Mouse (Mus musculus) thymus, adult 18-20 months (tissue): ENCODE measurements around the gene Dpp6.

Source experiments
- DNase-seq, 2 experiments: peaks; one replicate each; pipeline ENCODE4 v3.0.0; 2022; ENCODE audit warnings: mixed read lengths in 2 of 2

Gene Dpp6

GRCm38 (mm10) chr5:27685923-27686322 is 868.9 kb downstream of the Dpp6 start:
- no peak for DNase-seq

GRCm38 (mm10) chr5:27687311-27687710 is 870.3 kb downstream of the Dpp6 start:
- DNase-seq, result no peak

DNA sequence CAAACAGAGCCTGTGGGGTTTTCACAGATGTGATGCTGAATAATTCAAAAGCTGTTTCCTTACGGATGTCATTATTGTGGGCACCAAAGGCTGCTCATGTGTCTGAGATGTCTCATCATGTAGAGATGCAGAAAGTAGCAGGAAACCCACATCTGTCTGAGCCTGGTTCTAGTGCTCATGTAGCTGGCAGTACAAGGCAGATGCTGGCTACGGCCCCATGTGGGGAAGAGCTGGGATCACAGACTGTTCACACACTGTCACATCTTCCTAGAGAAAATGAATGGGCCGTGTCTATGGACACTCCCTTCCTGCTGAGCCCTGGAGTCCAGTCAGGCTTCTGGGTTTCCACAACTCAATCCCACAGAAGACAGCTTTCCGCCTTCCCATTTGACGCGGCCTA is 885.5 kb downstream of the Dpp6 start:
- DNase-seq, result no peak

DNA sequence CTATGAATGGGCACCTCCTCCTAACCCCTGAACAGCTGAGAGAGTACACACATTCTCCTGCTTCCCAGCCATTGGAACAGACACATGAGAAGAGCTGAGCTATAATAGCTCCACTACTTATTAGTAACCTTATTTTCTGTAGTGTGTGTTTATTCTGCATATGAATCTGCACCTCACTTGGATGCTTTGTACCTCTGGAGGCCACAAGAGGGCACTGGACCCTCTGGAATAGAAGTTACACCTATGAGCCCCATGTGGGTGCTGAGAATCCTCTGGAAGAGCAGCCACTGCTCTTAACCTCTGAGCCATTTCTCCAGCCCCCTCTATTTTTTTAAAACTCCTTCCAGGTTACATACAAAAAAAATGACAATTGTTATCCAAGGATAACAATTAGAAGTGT is 888.0 kb downstream of the Dpp6 start:
- DNase-seq, result no peak

- no peak for DNase-seq
These were observed 889.5 kb downstream of the Dpp6 start for GRCm38 (mm10) chr5:27706551-27706950.

- no peak for DNase-seq
These were observed 890.3 kb downstream of the Dpp6 start for GRCm38 (mm10) chr5:27707283-27707682.

- DNase-seq, result no peak
These were observed 891.2 kb downstream of the Dpp6 start for GRCm38 (mm10) chr5:27708209-27708608.

- DNase-seq, result no peak
These were observed 894.6 kb downstream of the Dpp6 start for GRCm38 (mm10) chr5:27711461-27712192.

- no peak for DNase-seq
These were observed 897.4 kb downstream of the Dpp6 start for GRCm38 (mm10) chr5:27714356-27714755.

DNA sequence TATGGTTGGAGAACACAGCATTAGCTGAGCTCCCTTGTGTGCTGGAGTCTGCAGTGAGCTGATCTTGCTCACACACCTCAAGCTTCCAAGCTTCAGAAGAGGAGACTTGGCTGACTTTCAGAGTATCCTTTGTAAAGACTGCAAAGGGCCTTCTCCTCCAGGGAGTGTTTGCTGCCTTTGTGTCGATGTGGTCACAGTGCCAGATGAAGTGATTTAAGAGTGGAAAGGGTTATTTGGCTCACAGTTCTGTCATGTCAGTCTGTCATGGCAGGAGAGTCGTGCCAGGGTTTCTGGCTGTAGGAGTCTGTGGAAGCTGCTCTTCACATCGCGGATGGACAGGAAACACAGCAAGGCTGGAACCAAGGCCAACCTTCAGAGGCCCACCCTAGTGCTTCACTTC is 899.0 kb downstream of the Dpp6 start:
- DNase-seq, result no peak

DNA sequence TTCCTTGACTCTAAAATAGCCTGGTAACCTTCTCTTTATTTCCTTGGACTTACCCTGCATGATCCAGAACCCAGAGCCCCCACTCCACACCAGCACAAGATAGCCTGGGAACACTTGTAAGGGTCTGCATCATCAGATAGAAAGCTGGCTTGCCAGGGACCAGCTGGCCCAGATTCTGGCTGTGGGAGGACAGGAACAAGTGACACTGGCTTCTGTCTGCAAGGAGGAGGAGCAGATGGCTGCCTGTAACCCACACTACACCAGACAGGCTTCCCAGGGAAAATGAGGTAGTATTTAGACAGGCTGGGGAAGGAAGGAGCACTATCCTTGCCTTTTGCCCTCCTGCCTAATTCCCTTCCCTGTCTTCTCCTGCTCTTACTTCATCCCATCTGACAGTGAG is 900.3 kb downstream of the Dpp6 start:
- no peak for DNase-seq

DNA sequence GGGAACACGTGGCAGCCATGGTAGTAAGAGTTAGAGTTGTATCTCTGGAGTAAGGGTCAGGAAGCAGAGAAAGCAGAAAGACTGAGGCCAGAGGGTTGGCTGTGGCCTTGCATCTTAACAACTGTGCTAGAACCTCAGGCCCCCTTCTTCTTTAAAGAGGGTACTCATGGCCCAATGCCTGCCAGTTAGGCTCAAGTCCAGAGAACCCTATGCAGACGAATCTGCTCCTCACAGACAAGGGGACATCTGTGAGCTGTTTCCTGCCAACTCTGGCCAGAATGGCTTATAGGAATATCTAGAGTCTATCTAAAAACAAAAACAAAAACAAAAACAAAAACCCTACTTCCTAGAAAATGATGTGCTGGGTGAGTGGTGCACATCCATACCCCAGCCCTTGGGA is 902.3 kb downstream of the Dpp6 start:
- DNase-seq, result no peak

- no peak for DNase-seq
These were observed 907.5 kb downstream of the Dpp6 start for GRCm38 (mm10) chr5:27724460-27724859.

DNA sequence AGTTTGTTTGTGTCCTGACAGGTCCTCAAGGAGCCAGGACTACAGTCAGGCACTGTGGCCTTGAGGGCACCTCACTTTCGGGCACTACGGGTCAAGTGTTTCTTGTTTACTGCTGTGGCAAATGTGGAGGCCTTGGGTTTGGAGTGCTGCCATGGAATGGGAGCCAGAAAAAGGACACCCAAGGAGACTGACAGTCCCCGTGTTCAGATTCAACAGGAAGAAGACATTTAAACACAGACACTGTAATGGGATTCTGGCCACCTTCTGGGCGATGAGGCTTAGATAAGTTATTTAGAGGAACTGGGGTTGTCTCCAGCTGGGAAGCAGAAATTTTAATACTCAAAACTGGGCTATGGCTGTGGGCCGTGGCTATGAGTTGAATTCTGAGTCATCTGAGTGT is 913.7 kb downstream of the Dpp6 start:
- DNase-seq, result no peak

DNA sequence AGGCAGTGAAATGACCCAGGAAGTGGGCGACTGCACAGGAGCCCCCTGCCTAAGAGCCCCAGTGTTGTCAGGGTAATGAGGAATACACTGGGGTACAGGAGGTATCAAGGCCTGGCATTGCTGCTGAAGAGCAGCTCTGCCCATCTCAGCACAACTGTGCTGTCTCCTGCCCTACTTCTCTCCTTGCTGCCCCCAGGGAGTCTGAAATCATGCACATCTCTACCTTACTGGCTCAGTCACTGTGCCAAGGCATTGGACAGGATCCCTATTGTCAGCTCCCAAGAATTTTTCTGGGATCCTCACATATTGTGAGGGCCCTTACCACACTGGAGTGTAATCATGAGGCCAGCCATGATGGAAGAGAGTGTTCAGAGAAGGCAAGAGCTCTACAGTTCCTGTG is 914.4 kb downstream of the Dpp6 start:
- no peak for DNase-seq

DNA sequence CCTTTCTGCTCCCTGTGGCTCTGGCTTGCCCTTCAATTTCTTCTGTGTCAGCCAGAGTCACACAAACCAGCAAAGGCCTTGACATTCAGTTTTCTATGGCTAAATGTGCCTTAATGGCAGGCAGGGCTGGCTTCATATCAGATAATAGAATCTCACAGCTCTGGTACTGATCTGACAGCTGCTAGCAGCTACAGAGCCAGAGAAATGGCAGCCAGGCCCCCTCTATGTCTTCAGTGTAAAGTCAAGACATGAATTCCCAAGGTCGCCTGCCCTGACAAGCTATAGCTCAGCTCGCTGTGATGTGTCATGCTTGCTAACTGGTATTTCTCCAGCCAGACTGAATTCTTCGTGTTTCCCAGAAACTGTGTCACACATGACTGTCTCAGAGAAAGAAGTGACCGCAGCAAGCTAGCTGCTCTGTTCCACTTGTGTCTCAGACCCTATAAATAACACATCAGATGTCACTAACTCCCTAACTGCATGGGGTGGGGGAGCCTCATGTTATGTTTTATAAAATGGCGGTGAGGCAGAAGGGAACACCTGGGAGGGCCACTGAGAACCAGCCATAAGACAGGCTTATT is 915.4 kb downstream of the Dpp6 start:
- DNase-seq, result no peak

- DNase-seq, result peak in 1 of 2 experiments; percentile 5
These were observed 920.2 kb downstream of the Dpp6 start for GRCm38 (mm10) chr5:27737168-27737567.

DNA sequence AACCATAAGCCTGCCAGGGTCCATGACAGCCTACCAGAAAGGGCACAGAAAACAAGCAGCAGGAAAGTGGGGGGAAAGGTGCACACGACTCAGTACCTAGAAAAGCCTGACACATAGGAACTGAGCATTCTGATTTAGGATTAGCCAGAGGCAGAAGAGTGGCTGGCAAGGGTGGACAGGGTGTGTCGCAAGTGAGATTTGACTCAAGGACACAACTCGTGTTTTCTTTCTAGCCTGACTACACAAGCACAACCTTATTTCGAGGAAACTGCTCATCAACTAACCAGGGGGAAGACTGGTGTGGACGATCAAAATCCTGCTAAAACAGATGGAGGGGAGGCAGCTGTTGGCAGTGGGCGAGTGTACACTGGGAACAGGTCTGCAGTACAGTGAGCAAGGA is 922.2 kb downstream of the Dpp6 start:
- DNase-seq, result no peak

DNA sequence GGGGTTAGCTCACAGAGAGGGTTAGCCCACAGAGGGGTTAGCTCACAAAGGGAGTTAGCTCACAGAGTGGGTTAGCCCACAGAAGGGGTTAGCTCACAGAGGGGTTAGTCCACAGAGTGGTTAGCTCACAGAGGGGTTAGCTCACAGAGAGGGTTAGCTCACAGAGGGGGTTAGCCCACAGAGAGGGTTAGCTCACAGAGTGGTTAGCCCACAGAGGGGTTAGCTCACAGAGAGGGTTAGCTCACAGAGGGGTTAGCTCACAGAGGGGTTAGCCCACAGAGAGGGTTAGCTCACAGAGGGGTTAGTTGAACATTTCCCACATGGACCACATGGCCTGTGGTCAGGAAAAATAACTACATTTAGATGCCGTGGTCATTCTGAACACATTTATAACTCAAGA is 927.9 kb downstream of the Dpp6 start:
- no peak for DNase-seq

DNA sequence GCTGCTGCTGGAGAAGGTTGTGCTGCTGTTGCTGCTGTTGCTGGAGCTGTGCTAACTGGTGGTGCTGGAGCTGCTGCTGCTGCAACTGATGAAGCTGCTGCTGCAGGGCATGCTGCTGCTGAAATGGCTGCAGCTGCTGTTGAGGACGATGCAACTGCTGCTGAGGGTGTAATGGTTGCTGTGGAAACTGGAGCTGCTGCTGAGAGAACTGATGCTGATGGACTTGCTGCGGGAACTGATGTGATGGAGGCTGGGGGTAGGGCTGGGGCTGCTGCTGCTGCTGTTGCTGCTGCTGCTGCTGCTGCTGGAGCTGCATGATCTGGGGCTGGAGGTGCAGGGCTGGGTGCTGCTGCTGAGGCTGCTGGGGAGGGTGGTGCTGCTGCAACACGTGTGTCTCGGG is 948.8 kb downstream of the Dpp6 start:
- no peak for DNase-seq

DNA sequence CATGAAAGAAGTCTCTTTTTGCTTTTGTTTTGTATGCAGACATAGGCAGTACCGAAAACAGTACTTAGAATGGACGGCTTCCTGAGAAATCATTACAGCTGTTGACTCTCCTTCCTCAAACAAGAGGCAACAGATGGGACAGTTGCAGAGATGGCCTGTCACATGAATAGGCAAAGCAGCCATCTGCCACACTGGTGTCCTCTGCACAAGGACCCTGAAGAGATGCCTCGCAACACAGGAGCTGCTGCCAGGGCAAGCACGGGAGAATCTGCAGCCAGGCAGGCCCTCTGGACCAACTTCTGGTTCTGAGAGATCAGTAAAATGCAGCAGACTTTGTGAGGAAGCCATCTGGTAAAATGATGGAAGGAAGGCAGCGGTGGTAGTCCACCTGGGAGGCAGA is 950.9 kb downstream of the Dpp6 start:
- no peak for DNase-seq
